Mouse (Mus musculus) thymus, postnatal 36 days (tissue): ENCODE measurements at regions not wholly inside any gene's neighbourhood (a gene's known extent, or its start where the extent isn't known, plus 50 kb on each side); places are given as distances from the start of the nearest gene placed in this dataset.

Source experiments
- DNase-seq, 2 experiments: peaks; one replicate each; pipeline ENCODE4 v3.0.0; 2022; ENCODE audit warnings: mixed read lengths in 2 of 2

DNA sequence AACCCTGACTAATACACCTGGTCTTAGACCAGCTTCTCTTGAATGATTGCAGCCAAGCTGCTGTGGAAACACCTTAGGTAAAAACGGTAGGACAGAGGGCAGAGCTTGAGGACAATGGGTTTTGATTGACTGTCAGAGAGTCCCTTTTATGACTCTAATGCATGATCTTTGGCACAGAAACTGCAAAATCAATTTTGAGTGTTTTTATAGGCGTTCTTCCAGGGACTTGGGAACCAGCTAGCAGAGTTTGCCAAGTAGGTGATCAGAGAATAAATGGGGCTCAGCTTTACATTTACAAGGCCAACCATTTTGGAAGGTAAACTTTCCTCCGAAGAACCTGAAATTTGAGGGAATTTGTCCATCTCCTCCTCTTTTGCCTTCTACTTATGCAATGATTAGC, 213.6 kb upstream of the Far2 start:
- DNase-seq, result no peak

GRCm38 (mm10) chr6:147838846-147839245, 208.2 kb upstream of the Far2 start:
- no peak for DNase-seq

- no peak for DNase-seq
Measured at GRCm38 (mm10) chr6:147849988-147850387, 197.1 kb upstream of the Far2 start.

- DNase-seq, result no peak
Measured at GRCm38 (mm10) chr6:147861116-147861515, 185.9 kb upstream of the Far2 start.

- DNase-seq, result no peak
Measured at GRCm38 (mm10) chr6:147871033-147871432, 176.0 kb upstream of the Far2 start.

- no peak for DNase-seq
Measured at GRCm38 (mm10) chr6:147873173-147873572, 173.9 kb upstream of the Far2 start.

- no peak for DNase-seq
Measured at GRCm38 (mm10) chr6:147878485-147878884, 168.6 kb upstream of the Far2 start.

DNA sequence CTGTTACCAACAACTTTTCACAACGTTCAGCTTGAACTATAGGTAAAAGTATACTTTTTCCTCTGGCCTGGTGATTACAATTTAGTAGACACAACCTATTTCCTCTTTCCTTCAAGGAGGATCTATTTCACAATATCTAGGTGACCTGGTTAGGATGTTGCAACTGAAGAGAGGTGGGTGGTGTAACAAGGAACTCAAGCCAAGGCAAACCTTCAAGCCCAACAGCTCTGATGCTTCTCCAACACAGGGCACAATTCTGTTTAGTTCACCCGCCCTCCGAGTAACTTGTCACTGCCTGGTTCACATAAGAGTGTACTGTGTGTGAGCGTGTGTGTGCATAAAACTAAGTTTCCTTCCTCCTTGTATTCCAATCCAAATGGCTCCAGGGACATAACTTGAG, 161.2 kb upstream of the Far2 start:
- DNase-seq, result no peak

DNA sequence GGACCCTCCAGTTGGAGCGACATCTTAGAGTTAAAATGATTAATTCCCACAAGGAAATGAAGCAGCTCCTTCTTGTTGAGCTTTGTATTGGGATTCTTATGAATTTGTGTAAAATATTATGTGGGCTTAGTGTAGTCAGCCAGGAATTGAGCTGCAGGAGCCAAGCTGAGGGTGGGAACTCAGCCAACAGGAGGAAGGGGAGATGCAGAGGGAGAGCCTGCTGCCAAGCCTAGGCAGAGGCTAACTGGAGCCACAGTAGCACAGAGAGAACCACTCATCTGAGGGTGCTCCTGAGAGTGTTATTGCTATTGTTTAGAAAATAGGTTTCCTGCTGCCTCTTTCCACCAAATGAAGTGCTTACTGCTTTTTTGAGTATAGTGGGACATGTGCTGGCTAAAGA, 127.4 kb upstream of the Far2 start:
- DNase-seq, result no peak

DNA sequence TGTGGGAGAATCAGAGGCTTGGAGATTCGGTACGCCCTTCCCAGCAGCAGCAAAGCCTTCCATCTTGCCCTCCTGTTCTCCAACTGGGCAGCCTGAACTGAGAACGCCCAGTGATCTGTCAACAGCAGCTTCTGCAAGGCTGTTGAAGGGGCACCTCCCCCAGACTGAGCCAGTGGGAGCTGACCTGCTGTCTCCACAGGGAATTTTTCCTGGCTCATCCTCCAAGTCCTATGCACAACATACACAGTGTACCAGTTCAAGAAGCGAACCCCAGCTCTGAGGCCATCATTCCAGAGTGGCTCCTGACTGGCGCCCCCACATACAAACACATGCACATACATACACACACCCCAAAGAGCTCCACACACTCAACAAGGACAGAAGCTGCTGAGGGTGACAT, 126.0 kb upstream of the Far2 start:
- DNase-seq, result no peak

DNA sequence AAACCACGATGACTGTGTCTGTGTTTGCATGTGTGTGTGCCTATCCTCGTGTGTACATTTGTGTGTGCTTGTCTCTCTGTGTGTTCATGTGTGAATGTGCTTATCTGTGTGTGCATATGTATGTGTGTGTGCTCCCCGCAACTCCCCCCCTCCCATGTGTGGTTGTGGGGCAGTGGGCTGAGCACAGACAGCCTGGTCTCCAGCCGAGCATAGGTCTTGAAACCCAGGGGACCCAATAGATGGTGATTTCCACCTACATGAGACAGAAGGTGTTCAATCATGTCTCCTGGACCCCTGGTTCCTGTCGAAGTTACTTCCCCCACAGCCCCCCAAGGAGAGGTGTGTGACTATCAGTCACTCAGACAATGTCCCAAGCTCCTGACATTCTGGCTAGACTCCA, 124.6 kb upstream of the Far2 start:
- no peak for DNase-seq

DNA sequence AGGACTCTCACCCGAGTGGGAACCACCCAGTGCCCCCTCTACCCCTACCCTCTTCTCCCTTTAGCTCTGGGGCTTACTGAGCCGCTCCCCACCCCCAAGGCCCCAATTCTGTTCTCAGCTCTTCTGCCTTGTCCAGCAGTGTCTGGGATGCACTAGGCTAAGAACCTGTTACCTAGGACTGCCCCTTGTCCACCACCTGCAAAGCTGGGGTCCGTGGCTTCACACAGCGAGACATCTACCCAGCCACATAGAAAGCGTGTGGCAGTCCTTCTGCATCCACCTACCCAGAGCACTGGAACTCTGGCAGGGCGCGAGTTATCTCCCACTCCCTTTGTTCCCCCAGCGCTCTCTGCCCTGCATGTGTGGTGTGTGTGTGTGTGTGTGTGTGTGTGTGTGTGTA, 123.8 kb upstream of the Far2 start:
- DNase-seq, result no peak

- no peak for DNase-seq
Measured at GRCm38 (mm10) chr6:147928951-147929350, 118.1 kb upstream of the Far2 start.

DNA sequence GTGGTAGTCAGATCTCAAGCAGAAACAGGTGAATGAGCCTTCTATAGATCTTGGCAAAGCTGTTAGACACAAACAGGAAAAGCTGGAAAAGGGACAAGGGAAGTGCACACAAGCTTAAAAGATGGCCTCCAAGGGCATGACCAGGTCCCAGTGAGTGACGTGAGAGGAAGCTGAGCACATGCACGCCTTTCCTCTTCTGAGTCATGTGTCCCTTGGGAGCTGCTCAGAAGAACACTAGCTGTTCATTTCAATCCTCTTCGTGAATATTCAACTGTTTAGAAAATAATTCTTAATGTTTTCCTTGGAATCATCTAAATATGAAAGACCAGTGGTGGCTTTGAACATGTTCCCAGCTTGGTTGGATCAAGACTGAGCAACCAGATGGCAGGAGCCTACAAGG, 103.0 kb upstream of the Far2 start:
- no peak for DNase-seq

GRCm38 (mm10) chr6:147944940-147945676, 102.0 kb upstream of the Far2 start:
- DNase-seq, result no peak

GRCm38 (mm10) chr6:147947997-147948396, 99.1 kb upstream of the Far2 start:
- no peak for DNase-seq

DNA sequence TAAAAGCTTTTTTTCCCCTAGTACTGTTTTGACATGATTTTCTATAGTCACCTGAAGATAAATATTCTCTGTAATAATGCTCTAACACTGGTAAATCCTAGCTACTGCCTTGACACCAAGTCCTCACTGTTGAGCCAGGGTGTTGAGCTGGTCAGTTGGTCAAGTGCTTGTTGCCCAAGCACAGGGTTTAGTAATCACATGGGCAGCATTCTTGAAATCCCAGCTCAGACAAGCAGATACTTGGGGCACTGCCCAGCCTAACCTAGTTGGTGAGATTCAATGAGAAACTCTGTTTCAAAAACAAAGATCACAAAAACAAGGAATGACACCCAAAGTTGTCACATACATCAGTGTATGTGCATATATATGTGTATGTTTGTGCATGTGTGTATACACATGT, 95.4 kb upstream of the Far2 start:
- no peak for DNase-seq

- no peak for DNase-seq
Measured at GRCm38 (mm10) chr6:147953058-147953679, 93.9 kb upstream of the Far2 start.

DNA sequence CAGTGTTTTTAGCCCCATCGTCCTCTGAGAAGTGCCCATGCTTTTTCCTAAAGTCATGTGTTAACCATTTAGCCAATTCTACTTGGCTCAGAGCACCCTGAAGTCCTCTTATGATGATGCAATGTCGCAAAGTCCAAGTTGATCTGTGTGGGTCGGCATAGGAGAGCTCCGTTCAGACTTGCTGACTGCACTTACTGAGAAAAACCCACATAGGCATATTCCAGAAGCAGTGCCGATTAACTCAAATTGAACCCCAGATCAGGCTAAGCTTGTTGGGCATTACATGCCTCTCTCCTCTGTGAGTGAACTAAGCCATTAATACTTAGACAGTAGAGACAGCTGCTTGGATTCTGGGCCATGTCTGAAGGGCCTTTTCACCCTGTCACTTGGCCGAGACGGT, 93.3 kb upstream of the Far2 start:
- DNase-seq, result no peak

- no peak for DNase-seq
Measured at GRCm38 (mm10) chr6:147954253-147954652, 92.8 kb upstream of the Far2 start.

DNA sequence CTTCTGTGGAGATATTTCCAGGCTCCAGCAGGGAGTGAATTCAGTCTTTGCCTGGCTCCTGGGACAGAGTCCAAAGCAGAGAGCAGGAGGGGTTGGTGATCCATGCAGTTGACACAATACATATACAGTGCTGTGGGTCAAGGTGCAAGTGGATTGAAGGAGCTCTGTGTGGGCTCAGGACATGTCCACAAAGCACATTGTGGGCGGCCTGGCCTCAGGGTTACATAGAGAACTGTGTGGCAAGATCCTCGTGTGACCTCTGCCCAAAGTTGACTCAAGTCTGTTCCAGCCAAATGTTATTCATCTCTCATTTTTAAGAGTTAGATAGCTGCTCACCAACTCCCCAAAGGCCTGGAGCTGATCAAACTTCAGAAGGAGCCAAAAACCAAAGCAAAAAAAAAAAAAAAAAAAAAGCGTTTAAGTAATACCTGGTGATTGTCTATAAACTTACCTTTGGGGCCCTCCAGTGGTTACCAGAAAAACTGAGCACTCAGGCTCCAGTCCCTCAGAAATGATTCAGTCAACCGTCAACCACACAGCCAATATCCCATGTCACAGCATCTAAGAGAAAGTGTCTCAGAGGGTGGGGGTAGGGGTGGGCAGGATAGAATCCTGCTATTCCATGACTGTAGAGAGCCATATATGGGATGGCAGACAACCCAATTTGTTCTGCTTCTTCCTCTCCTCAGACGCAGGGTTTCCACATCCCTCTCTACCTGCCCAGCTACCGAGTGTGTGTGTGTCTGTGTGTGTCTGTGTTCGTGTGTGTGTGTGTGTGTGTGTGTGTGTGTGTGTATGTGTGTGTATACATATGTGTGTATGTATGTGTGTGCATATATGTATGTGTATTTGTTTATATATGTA, 91.9 kb upstream of the Far2 start:
- DNase-seq, result no peak

GRCm38 (mm10) chr6:147964739-147965138, 82.3 kb upstream of the Far2 start:
- DNase-seq, result no peak

- DNase-seq, result no peak
Measured at GRCm38 (mm10) chr6:147970162-147970608, 76.9 kb upstream of the Far2 start.

- no peak for DNase-seq
Measured at GRCm38 (mm10) chr6:147972552-147972951, 74.5 kb upstream of the Far2 start.
